Mouse (Mus musculus): Measurements from ENCODE around the gene Fbxl19. TPM values are rescaled to one million over a fixed set of nuclear protein-coding genes. Genes with fewer than 3 reads are reported as not detected.

Gene Fbxl19
- total and polyA plus RNA-seq, 3 experiments = 22.4 to 31.7 (median 28.2) TPM

DNA sequence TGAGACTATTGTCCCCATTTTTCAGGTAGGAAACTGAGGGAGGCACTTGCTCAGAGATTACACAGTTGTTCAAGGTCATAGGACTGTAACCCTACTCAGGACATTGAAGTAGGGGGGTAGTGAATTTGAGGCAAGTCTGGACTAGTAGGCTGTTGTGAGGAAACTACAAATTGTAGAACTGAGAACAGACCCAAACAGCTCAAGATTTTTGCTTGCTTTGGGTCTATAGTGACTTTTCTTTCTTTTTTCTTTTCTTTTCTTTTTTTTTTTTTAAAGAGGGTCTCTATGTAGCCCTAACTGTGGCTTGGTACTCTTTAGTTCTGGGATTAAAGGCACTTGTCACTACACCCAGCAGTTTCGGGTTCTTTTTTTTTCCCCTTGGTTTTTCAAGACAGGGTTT, 28.2 kb downstream of the Fbxl19 start:
- Histone ChIP-seq H3K36me3 (replicated peaks in 1 of 2; ENCODE audit: control insufficient read depth in 1 of 2, insufficient read depth in 1 of 2, low read length in 1 of 2) (peaks cover 5 to 28% of the 10 kb centered on the region in 2 experiments), H3K9ac (ENCODE audit: insufficient read depth, low read depth) (no peak overlapping the region), H3K4me2 (ENCODE audit: insufficient read depth, low read depth, poor library complexity, severe bottlenecking) (peak overlapping the region; percentile 39), H3K9me3 (replicated peaks; ENCODE audit: low read length) (no peaks in the 10 kb centered on the region), H3K27ac (ENCODE audit: insufficient read depth, low read depth) (peak overlapping the region; percentile 65), H3K4me1 (ENCODE audit: control insufficient read depth in 1 of 2, insufficient read depth in 2 of 2) (peaks cover 5 to 65% of the 10 kb centered on the region in 2 experiments), H3K79me2 (replicated peaks; ENCODE audit: control insufficient read depth, extremely low read depth, insufficient read depth, poor library complexity, severe bottlenecking) (peaks cover 15% of the 10 kb centered on the region), H3K4me3 (replicated peaks in 1 of 3; ENCODE audit: low read depth in 2 of 3, low read length in 2 of 3, poor library complexity in 1 of 3) (no peak overlapping the region), H3K27me3 (replicated peaks) (no peaks in the 10 kb centered on the region)
- dilution Hi-C loops (cut with MboI; ENCODE audit: extremely low pct_ligation_motif_present, extremely low pct_unique_long_range_greater_than_20kb, low sequenced_read_pairs) = no loop called here
- in situ Hi-C loops (cut with MboI; ENCODE audit: low pct_ligation_motif_present, low pct_unique_long_range_greater_than_20kb, low sequenced_read_pairs) = loop anchor here (5.0 to 25.0 kb wide), 2 partner anchors 410 to 1055 kb away; no protein-coding TSS in a partner anchor
- DNase-seq (ENCODE audit: extremely low read depth) = peak; percentile 19
- peak; percentile 82 for TF ChIP-seq EP300 (IDR thresholded peaks at IDR 0.05; ENCODE audit: low read length)
- no peak; the same call in 1 of the 2 replicates for TF ChIP-seq POLR2A (IDR thresholded peaks at IDR 0.05; ENCODE audit: low read depth, low read length)
- TF ChIP-seq ZNF384 (IDR thresholded peaks at IDR 0.05; ENCODE audit: low read depth, low read length) = peak; percentile 60
- TF ChIP-seq CHD1 (IDR thresholded peaks at IDR 0.05; ENCODE audit: low read depth, low read length) = peak; percentile 98
- TF ChIP-seq IRF4 (IDR thresholded peaks at IDR 0.05; ENCODE audit: low read depth, low read length) = peak; percentile 84
- no peak for TF ChIP-seq SMC3 (IDR thresholded peaks at IDR 0.05; ENCODE audit: low read depth, low read length)
- TF ChIP-seq ETS1 (conservative IDR thresholded peaks at IDR 0.05; ENCODE audit: low read depth, low read length) = no peak

DNA sequence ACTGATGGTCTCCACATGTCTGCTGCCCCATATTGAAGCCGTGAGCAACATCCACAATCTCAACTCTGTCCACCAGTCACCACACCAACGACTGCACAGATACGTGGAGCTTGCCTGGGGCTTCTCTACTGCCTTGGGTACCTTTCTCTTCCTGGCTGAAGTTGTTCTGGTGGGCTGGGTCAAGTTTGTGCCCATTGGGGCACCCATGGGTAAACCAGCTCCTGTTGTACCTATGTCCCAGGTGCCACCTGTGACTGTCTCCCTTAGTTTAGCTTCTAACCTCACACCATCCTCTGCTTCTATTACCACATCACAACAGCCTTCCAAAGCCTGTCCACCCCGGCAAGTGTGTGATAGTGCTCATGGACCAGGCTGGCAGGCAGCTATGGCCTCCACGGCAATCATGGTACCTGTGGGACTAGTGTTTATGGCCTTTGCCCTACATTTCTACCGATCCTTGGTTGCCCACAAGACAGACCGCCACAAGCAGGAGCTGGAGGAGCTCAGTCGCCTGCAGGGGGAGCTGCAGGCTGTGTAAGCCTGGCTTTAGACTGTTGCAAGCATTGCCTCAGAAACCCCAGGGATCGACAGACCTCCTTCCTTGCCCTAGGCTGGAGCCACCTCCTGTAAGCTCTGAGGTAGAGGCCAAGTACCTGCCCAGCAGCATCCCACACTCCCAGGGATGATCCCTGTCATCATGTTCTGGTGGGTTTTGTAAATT, 29.5 kb downstream of the Fbxl19 start:
- H3K36me3 ChIP-seq (replicated peaks in 1 of 2; ENCODE audit: control insufficient read depth in 1 of 2, insufficient read depth in 1 of 2, low read length in 1 of 2) = peaks cover 4 to 22% of the 10 kb centered on the region in 2 experiments
- peaks cover 27% of the 10 kb centered on the region for H3K79me2 ChIP-seq (replicated peaks; ENCODE audit: control insufficient read depth, extremely low read depth, insufficient read depth, poor library complexity, severe bottlenecking)
- H3K27ac ChIP-seq (ENCODE audit: insufficient read depth, low read depth) = peak overlapping the region; percentile 13; the same call in 1 of the 2 replicates
- H3K4me2 ChIP-seq (ENCODE audit: insufficient read depth, low read depth, poor library complexity, severe bottlenecking) = no peak overlapping the region
- H3K4me1 ChIP-seq (ENCODE audit: control insufficient read depth in 1 of 2, insufficient read depth in 2 of 2) = peaks cover 9 to 68% of the 10 kb centered on the region in 2 experiments
- peak; percentile 89 for DNase-seq (ENCODE audit: extremely low read depth)
- H3K4me3 ChIP-seq (replicated peaks in 1 of 3; ENCODE audit: low read depth in 2 of 3, low read length in 2 of 3, poor library complexity in 1 of 3) = no peak overlapping the region
- H3K27me3 ChIP-seq (replicated peaks) = no peaks in the 10 kb centered on the region
- TF ChIP-seq NELFE (IDR thresholded peaks at IDR 0.05; ENCODE audit: low read depth, low read length) (0 out of 2 replicates have a peak, but pooled peaks have one; percentile 43), UBTF (IDR thresholded peaks at IDR 0.05; ENCODE audit: low read depth, low read length) (no peak), JUN (IDR thresholded peaks at IDR 0.05; ENCODE audit: insufficient read depth, low read depth, low read length) (no peak), ETS1 (conservative IDR thresholded peaks at IDR 0.05; ENCODE audit: low read depth, low read length) (no peak), USF2 (conservative IDR thresholded peaks at IDR 0.05; ENCODE audit: low read depth, low read length) (no peak), MAX (IDR thresholded peaks at IDR 0.05; ENCODE audit: low read length) (peak; percentile 36; the same call in 1 of the 2 replicates), POLR2A (IDR thresholded peaks at IDR 0.05; ENCODE audit: low read depth, low read length) (no peak), POLR2AphosphoS2 (IDR thresholded peaks at IDR 0.05; ENCODE audit: low read depth, low read length) (no peak), GABPA (IDR thresholded peaks at IDR 0.05; ENCODE audit: insufficient replicate concordance, low read depth, low read length) (no peak), HCFC1 (IDR thresholded peaks at IDR 0.05; ENCODE audit: low read depth, low read length) (peak; percentile 25; the same call in 1 of the 2 replicates), RCOR1 (conservative IDR thresholded peaks at IDR 0.05; ENCODE audit: low read depth, low read length) (no peak), ZC3H11A (IDR thresholded peaks at IDR 0.05; ENCODE audit: low read depth, low read length) (0 out of 2 replicates have a peak, but pooled peaks have one; percentile 2), MYC (IDR thresholded peaks at IDR 0.05; ENCODE audit: low read depth, low read length) (no peak), IRF4 (IDR thresholded peaks at IDR 0.05; ENCODE audit: low read depth, low read length) (no peak), ZKSCAN1 (IDR thresholded peaks at IDR 0.05; ENCODE audit: borderline replicate concordance, low read depth, low read length) (no peak), MAZ (IDR thresholded peaks at IDR 0.05; ENCODE audit: low read depth, low read length) (no peak), TCF12 (IDR thresholded peaks at IDR 0.05; ENCODE audit: low read depth, low read length) (peak; percentile 6; the same call in 1 of the 2 replicates), ZMIZ1 (IDR thresholded peaks at IDR 0.05; ENCODE audit: low read depth, low read length) (0 out of 2 replicates have a peak, but pooled peaks have one; percentile 18), ELF1 (IDR thresholded peaks at IDR 0.05; ENCODE audit: low read depth, low read length) (no peak), CHD2 (IDR thresholded peaks at IDR 0.05; ENCODE audit: low read length) (no peak), RAD21 (IDR thresholded peaks at IDR 0.05; ENCODE audit: low read depth, low read length) (peak; percentile 79), CTCF (conservative IDR thresholded peaks at IDR 0.05 in 1 of 2, IDR thresholded peaks at IDR 0.05 in 1 of 2; ENCODE audit: low read depth in 2 of 2, low read length in 2 of 2) (peak; percentile 44 to 88; a peak in 3 of 4 replicates), SMC3 (IDR thresholded peaks at IDR 0.05; ENCODE audit: low read depth, low read length) (peak; percentile 68), BHLHE40 (IDR thresholded peaks at IDR 0.05; ENCODE audit: low read depth, low read length) (no peak), MEF2A (IDR thresholded peaks at IDR 0.05; ENCODE audit: borderline replicate concordance, low read depth, low read length) (no peak), SIN3A (IDR thresholded peaks at IDR 0.05; ENCODE audit: low read length) (0 out of 2 replicates have a peak, but pooled peaks have one; percentile 41)
- no peaks in the 10 kb centered on the region for H3K9me3 ChIP-seq (replicated peaks; ENCODE audit: low read length)
- dilution Hi-C loops (cut with MboI; ENCODE audit: extremely low pct_ligation_motif_present, extremely low pct_unique_long_range_greater_than_20kb, low sequenced_read_pairs) (no loop called here), in situ Hi-C loops (cut with MboI; ENCODE audit: low pct_ligation_motif_present, low pct_unique_long_range_greater_than_20kb, low sequenced_read_pairs) (loop anchor here (5.0 to 25.0 kb wide), 2 partner anchors 412 to 1057 kb away; no protein-coding TSS in a partner anchor)
- peak overlapping the region; percentile 20; the same call in 1 of the 2 replicates for H3K9ac ChIP-seq (ENCODE audit: insufficient read depth, low read depth)

Measured in CH12.LX (cell line).